Mouse (Mus musculus) ES-Bruce4 (cell line): ENCODE data around the gene Agrn.

Experiments
- CTCF ChIP-seq: IDR thresholded peaks from one replicate; pipeline ENCODE4 v1.8.1; 2011; ENCODE audit warnings: low read depth, low read length
- EP300 ChIP-seq: IDR thresholded peaks from 2 replicates; pipeline ENCODE4 v1.6.1; 2011; ENCODE audit warnings: low read depth, low read length; ENCODE audit not compliant: insufficient read depth

- TF ChIP-seq CTCF (no peak), EP300 (no peak)
Observed at GRCm38 (mm10) chr4:156128746-156129145, 68.5 kb downstream of the Agrn start.
